Mouse (Mus musculus): ENCODE measurements around the gene Cdca7. TPM values are rescaled to one million over a fixed set of nuclear protein-coding genes. Genes with fewer than 3 reads are reported as not detected.
A peak's percentile ranks its signal among the peaks of the same experiment; 100 is the strongest.

Gene Cdca7
- polyA plus RNA-seq, 1 experiment from 2014 or later = 228 TPM

DNA sequence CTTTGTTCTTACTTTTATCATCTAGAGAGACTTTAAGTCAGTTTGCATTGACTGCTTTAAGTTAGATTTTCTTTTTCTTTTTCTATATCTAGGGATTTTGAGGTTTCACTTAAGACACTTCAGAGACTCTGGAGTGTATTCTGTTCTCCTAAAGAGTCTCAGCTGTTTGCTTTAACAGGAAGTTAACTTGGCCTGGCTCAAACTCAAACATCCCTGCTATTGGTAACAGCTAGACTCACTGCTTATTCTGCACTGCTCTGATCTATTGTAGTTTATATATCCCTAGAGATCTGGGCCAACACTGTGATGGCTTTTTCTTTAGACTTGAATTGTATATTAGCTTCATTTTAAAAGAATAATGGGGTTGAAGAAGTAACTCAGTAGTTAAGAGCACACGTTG lies 8.4 kb upstream of the Cdca7 start:
- Histone ChIP-seq H3K4me2 (no peak overlapping the region), H3K27me3 (0 out of 2 replicates have a peak, but pooled peaks cover 2% of the 10 kb centered on the region), H3K27ac (no peak overlapping the region), H3K4me3 (replicated peaks) (no peak overlapping the region), H3K9ac (no peak overlapping the region), H3K9me3 (no peaks in the 10 kb centered on the region), H3K4me1 (no peaks in the 10 kb centered on the region), H3K36me3 (replicated peaks) (no peaks in the 10 kb centered on the region)
- 87% methylated on average over 1 of the region's 1 CpGs for WGBS
- no peak for ATAC-seq (ENCODE audit: low FRiP score)

DNA sequence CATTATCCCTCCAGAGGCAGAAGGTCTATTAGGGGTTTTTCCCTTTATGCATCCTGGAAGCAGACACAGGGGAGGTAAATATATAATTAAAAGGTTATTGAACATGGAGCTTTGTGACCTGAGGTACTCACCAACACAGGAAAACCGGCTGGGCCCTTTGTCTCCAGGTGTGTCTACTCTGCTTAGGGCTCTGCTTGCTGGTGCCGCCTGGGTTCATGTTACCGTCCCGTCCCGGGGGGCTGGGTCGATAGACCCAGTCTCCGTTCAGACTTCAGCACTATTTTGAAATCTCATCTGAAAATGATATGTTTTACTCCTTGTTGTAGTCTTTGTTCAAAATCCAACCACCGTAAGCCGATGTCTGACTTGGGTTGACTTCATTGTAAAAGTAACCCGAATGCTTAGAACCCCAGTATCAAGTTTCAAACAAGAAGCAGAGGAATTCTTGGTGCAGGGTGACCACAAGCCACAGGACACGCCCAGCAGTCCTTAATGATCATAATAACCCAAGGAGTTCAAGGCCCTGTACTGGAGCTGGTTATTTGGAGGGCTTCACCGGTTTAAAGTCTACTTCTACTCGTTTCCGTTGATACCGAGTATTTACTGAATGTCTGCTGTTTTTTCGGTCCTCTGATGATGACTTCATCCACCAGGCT lies 4.4 kb upstream of the Cdca7 start:
- H3K9ac ChIP-seq = no peak overlapping the region

DNA sequence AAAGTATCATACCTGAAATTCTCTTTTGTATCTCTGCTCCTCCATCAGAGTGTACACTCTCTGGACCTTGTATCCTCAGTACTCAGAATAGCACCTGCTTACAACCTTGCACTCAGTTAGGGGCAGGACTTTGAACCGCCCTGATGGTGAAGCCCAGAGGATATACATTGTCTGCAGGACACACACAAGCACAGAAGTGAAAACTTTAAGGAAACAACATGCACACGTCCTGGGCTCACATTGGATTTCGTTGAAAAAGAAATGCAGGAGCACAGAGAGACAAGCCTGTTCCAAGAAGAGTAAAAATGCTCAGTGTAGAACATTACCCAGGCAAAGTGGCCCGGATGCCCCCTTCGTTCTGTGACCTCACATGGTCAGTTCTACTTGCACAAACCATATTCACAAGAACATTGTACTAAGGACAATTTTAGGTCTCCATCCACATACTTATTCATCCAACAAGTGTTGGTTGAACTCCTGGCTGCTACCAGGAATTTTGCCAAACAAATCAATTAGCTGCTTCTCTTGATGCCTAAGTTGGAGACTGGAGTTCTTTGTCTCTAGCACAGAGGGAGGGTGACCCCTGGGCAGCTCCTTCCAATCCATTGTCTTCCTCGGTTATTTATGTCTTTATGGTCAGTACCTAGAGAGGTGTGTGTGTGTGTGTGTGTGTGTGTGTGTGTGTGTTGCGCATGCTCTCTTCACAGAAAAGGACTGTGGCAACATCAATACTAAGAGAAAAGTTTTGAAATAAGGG lies 1.2 kb upstream of the Cdca7 start:
- H3K27me3 ChIP-seq = peaks cover 16% of the 10 kb centered on the region
- H3K36me3 ChIP-seq (replicated peaks) = peaks cover under 1% of the 10 kb centered on the region; the same call in 1 of the 2 replicates
- WGBS = 18% methylated on average over 7 of the region's 7 CpGs
- no peak overlapping the region for H3K4me2 ChIP-seq
- no peak overlapping the region for H3K27ac ChIP-seq
- H3K9me3 ChIP-seq = no peaks in the 10 kb centered on the region
- no peak overlapping the region for H3K9ac ChIP-seq
- H3K4me3 ChIP-seq (replicated peaks) = no peak overlapping the region
- ATAC-seq (ENCODE audit: low FRiP score) = no peak
- peaks cover 33% of the 10 kb centered on the region for H3K4me1 ChIP-seq

More for the DNA sequence above, 4.4 kb upstream of the Cdca7 start:
- no peak overlapping the region for H3K4me3 ChIP-seq (replicated peaks)
- peaks cover 16% of the 10 kb centered on the region for H3K27me3 ChIP-seq
- 84% methylated on average over 16 of the region's 16 CpGs for WGBS
- H3K9me3 ChIP-seq = no peaks in the 10 kb centered on the region
- H3K27ac ChIP-seq = no peak overlapping the region
- no peak for ATAC-seq (ENCODE audit: low FRiP score)
- H3K36me3 ChIP-seq (replicated peaks) = no peaks in the 10 kb centered on the region
- no peak overlapping the region for H3K4me2 ChIP-seq
- H3K4me1 ChIP-seq = peaks cover 9% of the 10 kb centered on the region

DNA sequence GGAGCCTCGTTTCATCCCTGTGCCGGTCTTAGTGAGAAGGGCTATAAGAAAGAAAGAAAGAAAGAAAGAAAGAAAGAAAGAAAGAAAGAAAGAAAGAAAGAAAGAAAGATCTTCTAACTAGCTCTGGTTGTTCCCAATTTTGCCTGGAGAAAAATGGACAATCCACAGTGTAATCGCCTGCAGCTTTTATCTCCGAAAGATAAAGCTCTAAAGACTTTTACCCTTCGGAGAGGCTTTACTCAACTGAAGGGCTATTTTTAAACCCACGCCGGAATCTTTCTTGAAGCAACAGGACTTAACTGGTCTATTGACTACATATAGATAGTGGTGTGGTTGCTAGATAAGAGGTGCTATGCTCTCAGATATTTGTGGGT lies 549 bp upstream of the Cdca7 start:
- Histone ChIP-seq H3K27me3 (peaks cover 16% of the 10 kb centered on the region), H3K27ac (peak overlapping the region; percentile 87; the same call in 1 of the 2 replicates), H3K4me1 (peaks cover 36% of the 10 kb centered on the region), H3K9me3 (no peaks in the 10 kb centered on the region), H3K4me3 (replicated peaks) (peak overlapping the region; percentile 80), H3K9ac (peak overlapping the region; percentile 85), H3K36me3 (replicated peaks) (peaks cover 7% of the 10 kb centered on the region), H3K4me2 (peak overlapping the region; percentile 72)
- WGBS = under 1% methylated on average over 7 of the region's 7 CpGs
- ATAC-seq (ENCODE audit: low FRiP score) = no peak

DNA sequence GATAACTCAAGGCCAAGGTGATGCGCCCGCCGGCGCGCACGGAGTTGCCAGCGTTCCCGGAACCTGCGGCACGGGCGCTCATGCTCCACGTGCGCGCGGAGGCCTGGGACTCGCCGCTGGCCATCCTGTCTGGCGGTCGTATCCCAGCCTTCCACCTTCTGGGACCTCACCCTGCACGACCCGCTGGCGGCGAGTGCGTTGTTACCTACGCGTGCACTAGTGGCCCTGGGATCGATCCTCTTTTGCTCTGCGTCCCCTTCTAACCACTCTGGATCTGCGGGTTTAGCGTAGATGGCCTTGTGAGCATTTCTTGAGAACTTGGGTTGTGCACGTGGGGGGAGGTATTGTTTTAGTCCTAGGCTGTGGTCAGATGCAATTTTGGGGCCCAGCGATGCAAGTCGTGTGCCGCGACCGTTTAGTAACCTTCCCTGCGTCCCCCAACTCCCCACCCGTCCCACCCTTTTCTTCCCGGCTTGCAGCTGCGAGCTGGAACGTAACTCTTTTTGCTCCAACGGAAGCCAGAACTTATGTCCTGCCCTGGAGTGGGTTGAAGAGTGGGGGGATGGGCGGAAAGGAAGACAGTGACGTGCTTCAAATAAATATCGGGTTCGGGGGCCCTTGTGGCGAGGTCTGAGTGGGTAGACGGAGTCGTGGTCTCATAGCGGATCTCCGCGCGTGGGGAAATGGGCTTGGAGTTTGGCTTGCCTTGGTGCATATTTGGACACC lies 690 bp downstream of the Cdca7 start:
- Histone ChIP-seq H3K27ac (peak overlapping the region; percentile 87), H3K9ac (peak overlapping the region; percentile 85), H3K36me3 (replicated peaks) (peaks cover 20% of the 10 kb centered on the region), H3K27me3 (peaks cover 16% of the 10 kb centered on the region), H3K4me3 (replicated peaks) (peak overlapping the region; percentile 80), H3K4me2 (peak overlapping the region; percentile 72), H3K4me1 (peaks cover 36% of the 10 kb centered on the region), H3K9me3 (no peaks in the 10 kb centered on the region)
- peak; percentile 62 for ATAC-seq (ENCODE audit: low FRiP score)
- 0% methylated on average over 53 of the region's 53 CpGs for WGBS

DNA sequence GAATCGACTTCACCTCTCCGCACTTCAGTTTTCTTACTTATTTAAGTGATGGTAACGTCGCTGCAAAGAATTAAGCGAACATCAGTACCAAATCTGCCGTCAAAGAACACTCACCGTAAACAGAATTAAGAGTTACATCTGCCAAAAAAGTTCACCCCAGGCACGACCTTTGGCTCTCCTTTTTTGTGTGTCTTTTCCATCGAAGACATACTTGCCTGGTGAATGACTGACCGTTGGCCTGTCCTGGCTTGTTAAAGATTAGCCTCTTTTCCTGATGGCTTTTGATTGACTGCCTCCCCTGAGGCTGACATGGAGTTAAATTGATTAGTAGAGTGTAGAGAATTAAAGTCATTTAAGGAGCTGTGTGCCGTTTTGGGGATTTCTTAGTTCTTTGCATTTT lies 1.3 kb downstream of the Cdca7 start:
- Histone ChIP-seq H3K4me2 (peak overlapping the region; percentile 72), H3K36me3 (replicated peaks) (peaks cover 26% of the 10 kb centered on the region), H3K4me1 (peaks cover 36% of the 10 kb centered on the region), H3K27me3 (peaks cover 16% of the 10 kb centered on the region), H3K27ac (peak overlapping the region; percentile 87), H3K9me3 (no peaks in the 10 kb centered on the region), H3K4me3 (replicated peaks) (peak overlapping the region; percentile 80), H3K9ac (peak overlapping the region; percentile 85)
- WGBS = 2% methylated on average over 11 of the region's 11 CpGs
- no peak for ATAC-seq (ENCODE audit: low FRiP score)

DNA sequence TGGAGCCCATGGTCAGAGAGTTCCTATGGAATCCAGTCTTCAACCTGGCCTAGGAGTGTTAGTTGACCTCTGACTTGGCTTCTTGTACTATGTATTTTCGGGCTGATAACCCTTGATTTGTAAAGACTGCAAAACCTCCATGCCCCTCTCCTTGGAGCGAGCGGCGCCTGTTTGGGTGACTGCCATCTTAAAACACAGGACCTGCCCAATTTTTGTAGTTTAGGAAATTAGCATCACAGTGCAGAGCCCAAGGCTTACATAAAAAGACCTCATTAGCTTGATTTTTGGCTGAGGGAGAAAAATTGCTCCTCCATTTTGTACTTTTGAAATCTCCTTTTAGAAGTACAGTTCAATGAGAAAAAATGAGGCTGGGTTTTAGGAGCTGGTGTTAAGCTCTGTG lies 2.2 kb downstream of the Cdca7 start:
- H3K9ac ChIP-seq = 0 out of 2 replicates have a peak overlapping the region, but pooled peaks have one; percentile 85
- peak overlapping the region; percentile 72 for H3K4me2 ChIP-seq
- peaks cover 36% of the 10 kb centered on the region for H3K4me1 ChIP-seq
- peak overlapping the region; percentile 31; the same call in 1 of the 2 replicates for H3K27ac ChIP-seq
- 51% methylated on average over 4 of the region's 4 CpGs for WGBS
- ATAC-seq (ENCODE audit: low FRiP score) = no peak
- H3K9me3 ChIP-seq = no peaks in the 10 kb centered on the region
- peak overlapping the region; percentile 80 for H3K4me3 ChIP-seq (replicated peaks)
- H3K36me3 ChIP-seq (replicated peaks) = peaks cover 35% of the 10 kb centered on the region
- H3K27me3 ChIP-seq = peaks cover 15% of the 10 kb centered on the region

DNA sequence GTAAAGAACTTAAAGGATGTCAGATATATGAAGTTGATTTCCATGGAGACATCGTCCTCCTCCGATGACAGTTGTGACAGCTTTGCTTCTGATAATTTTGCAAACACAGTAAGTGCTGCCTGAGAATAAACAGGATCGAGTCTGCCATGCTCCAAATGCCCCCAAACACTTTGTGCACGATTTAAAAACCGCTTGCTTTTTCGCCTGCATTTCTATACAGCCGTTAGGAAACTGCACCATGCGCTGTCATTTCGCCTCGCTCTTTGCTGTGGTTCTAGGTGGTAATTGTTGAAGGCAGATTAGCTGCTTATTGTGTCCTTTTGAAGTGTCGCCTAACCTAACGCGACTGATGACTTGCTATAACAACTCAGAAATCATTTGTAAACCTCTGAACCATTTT lies 3.0 kb downstream of the Cdca7 start:
- Histone ChIP-seq H3K9ac (0 out of 2 replicates have a peak overlapping the region, but pooled peaks have one; percentile 21), H3K4me2 (peak overlapping the region; percentile 72), H3K27ac (peak overlapping the region; percentile 21; the same call in 1 of the 2 replicates), H3K4me3 (replicated peaks) (peak overlapping the region; percentile 80), H3K27me3 (peaks cover 8% of the 10 kb centered on the region), H3K36me3 (replicated peaks) (peaks cover 43% of the 10 kb centered on the region), H3K4me1 (peaks cover 36% of the 10 kb centered on the region), H3K9me3 (no peaks in the 10 kb centered on the region)
- no peak for ATAC-seq (ENCODE audit: low FRiP score)
- 40% methylated on average over 13 of the region's 13 CpGs for WGBS

DNA sequence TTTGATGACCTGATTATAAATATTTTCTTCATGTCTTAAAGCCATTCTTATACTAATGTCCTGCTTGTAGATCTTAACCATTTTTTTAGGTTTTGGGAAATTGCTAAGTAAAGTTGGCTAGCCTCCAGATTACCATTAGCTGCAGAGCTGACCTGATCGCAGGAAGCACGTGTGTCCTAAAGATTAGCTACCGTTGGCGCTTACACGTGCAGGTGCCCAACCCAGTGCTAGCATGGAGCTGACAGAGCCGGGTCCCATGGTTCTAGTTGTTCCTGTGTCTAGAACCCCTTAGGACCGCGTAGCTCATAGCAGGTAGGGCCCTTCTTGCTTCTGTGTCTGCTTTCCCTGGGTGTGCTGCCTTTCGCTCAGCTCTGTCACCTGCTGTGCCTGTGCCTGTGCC lies 3.9 kb downstream of the Cdca7 start:
- H3K27me3 ChIP-seq = no peaks in the 10 kb centered on the region
- H3K27ac ChIP-seq = no peak overlapping the region
- H3K36me3 ChIP-seq (replicated peaks) = peaks cover 52% of the 10 kb centered on the region
- no peaks in the 10 kb centered on the region for H3K9me3 ChIP-seq
- ATAC-seq (ENCODE audit: low FRiP score) = no peak
- no peak overlapping the region for H3K9ac ChIP-seq
- 88% methylated on average over 9 of the region's 9 CpGs for WGBS
- peaks cover 33% of the 10 kb centered on the region for H3K4me1 ChIP-seq
- peak overlapping the region; percentile 72 for H3K4me2 ChIP-seq
- no peak overlapping the region for H3K4me3 ChIP-seq (replicated peaks)

DNA sequence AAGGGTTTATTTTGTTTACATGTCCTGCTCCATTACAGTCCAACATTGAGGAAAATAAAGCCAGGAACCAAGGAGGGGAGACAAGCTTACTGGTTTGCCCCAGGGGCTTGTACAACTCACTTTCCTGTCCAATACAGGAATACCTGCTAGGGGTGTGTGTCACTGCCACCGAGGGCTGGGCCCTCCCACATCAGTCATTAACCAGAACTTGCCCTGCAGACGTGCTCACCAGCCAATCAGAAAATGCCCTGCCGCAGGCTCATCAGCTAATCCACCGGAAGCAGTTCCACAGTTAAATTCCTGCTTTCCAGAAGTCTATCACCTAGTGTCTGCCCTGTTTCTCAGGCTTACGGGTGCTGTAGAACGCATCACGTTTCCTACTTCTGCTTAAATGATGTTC lies 15.7 kb downstream of the Cdca7 start:
- no peak overlapping the region for H3K4me2 ChIP-seq
- H3K36me3 ChIP-seq (replicated peaks) = peaks cover 10% of the 10 kb centered on the region
- no peaks in the 10 kb centered on the region for H3K4me1 ChIP-seq
- ATAC-seq (ENCODE audit: low FRiP score) = no peak
- no peaks in the 10 kb centered on the region for H3K9me3 ChIP-seq
- no peak overlapping the region for H3K4me3 ChIP-seq (replicated peaks)
- WGBS = 58% methylated on average over 7 of the region's 7 CpGs
- no peak overlapping the region for H3K27ac ChIP-seq
- peaks cover 3% of the 10 kb centered on the region; the same call in 1 of the 2 replicates for H3K27me3 ChIP-seq
- no peak overlapping the region for H3K9ac ChIP-seq

DNA sequence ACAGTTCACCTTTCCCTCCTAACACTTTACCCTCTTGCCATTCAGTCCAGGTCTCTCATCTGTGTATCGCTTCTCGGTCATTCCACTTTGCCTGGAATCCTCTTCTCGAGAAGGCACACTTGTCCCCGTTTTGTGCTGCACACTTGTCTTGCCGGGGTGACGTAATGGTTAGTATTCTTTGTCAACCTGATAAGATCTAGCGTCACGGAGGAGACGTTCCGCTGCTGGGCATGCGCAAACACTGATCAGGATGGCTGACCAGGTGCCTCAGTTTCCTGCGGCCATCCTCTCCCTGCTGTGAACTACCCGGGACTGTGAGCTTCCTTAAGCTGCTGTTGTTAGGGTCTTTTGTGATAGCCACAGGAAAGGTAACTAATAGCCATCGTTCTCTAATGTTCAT lies 17.1 kb downstream of the Cdca7 start:
- no peak overlapping the region for H3K4me2 ChIP-seq
- H3K4me1 ChIP-seq = no peaks in the 10 kb centered on the region
- 58% methylated on average over 14 of the region's 14 CpGs for WGBS
- no peaks in the 10 kb centered on the region for H3K9me3 ChIP-seq
- no peak overlapping the region for H3K9ac ChIP-seq
- H3K4me3 ChIP-seq (replicated peaks) = no peak overlapping the region
- no peaks in the 10 kb centered on the region for H3K36me3 ChIP-seq (replicated peaks)
- ATAC-seq (ENCODE audit: low FRiP score) = no peak
- H3K27ac ChIP-seq = no peak overlapping the region
- peaks cover 14% of the 10 kb centered on the region for H3K27me3 ChIP-seq

DNA sequence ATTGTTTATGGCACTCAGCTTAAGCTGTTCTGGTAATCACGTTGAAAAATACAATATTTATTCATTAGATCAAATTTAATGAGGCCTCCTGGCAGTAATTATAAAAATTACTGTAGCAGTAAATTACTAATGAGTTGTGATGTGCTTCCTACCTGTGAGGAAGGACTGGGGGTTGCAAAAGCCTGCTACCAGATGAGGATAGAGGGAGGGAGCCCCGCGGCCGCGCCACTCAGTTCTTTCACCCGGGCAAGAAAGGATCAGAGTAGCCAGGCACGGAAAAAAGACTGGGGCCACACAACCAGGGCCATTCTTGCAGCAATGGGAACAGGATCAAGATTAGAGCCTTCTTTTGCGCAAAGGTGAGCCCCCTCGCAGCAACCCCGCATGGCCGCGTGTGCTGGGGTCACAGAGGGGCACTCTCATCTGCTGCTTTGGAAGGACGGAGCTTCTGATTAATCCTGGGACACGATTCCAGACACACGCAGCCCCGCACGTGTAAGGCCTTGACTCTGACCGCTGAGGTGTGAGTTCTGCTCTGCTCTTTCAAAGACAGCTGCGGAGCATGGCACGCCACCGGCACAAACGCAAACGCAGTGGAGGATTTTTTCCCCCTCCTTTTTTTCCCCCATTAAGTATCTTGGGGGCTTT lies 23.2 kb downstream of the Cdca7 start:
- H3K4me1 ChIP-seq = peaks cover 20% of the 10 kb centered on the region
- peak overlapping the region; percentile 51 for H3K4me2 ChIP-seq
- no peak for ATAC-seq (ENCODE audit: low FRiP score)
- peak overlapping the region; percentile 24 for H3K4me3 ChIP-seq (replicated peaks)
- no peaks in the 10 kb centered on the region for H3K36me3 ChIP-seq (replicated peaks)
- no peaks in the 10 kb centered on the region for H3K9me3 ChIP-seq
- 2% methylated on average over 23 of the region's 23 CpGs for WGBS
- H3K27me3 ChIP-seq = peaks cover 48% of the 10 kb centered on the region
- H3K9ac ChIP-seq = peak overlapping the region; percentile 29; the same call in 1 of the 2 replicates
- no peak overlapping the region for H3K27ac ChIP-seq

All from forebrain, embryonic 12.5 days (tissue).